Mouse (Mus musculus): ENCODE results near the gene Cox6a2.

GRCm38 (mm10) chr7:128209826-128210225 lies 3.6 kb upstream of the Cox6a2 start:
- TF ChIP-seq KAT2A (IDR thresholded peaks at IDR 0.05; ENCODE audit: insufficient replicate concordance, low read length) = no peak
- no peak for TF ChIP-seq USF1 (IDR thresholded peaks at IDR 0.05; ENCODE audit: low read depth, low read length)
- no peak for TF ChIP-seq CTCF (conservative IDR thresholded peaks at IDR 0.05 in 1 of 2, IDR thresholded peaks at IDR 0.05 in 1 of 2; ENCODE audit: low read depth in 2 of 2, low read length in 2 of 2)
- no peak for TF ChIP-seq POLR2A (IDR thresholded peaks at IDR 0.05; ENCODE audit: low read depth, low read length)
- no peak for TF ChIP-seq MAZ (IDR thresholded peaks at IDR 0.05; ENCODE audit: low read depth, low read length)
- no peak for TF ChIP-seq CHD1 (IDR thresholded peaks at IDR 0.05; ENCODE audit: low read depth, low read length)
- no peak for TF ChIP-seq POLR2AphosphoS2 (IDR thresholded peaks at IDR 0.05; ENCODE audit: low read depth, low read length)
- TF ChIP-seq ZMIZ1 (IDR thresholded peaks at IDR 0.05; ENCODE audit: low read depth, low read length) = no peak
- TF ChIP-seq MAFK (IDR thresholded peaks at IDR 0.05; ENCODE audit: insufficient replicate concordance, low read length) = no peak
- TF ChIP-seq JUND (conservative IDR thresholded peaks at IDR 0.05; ENCODE audit: low read depth, low read length) = no peak

All from CH12.LX (cell line).